ENCODE assay signal across 8 mouse cellular contexts in the genomic region with DNA sequence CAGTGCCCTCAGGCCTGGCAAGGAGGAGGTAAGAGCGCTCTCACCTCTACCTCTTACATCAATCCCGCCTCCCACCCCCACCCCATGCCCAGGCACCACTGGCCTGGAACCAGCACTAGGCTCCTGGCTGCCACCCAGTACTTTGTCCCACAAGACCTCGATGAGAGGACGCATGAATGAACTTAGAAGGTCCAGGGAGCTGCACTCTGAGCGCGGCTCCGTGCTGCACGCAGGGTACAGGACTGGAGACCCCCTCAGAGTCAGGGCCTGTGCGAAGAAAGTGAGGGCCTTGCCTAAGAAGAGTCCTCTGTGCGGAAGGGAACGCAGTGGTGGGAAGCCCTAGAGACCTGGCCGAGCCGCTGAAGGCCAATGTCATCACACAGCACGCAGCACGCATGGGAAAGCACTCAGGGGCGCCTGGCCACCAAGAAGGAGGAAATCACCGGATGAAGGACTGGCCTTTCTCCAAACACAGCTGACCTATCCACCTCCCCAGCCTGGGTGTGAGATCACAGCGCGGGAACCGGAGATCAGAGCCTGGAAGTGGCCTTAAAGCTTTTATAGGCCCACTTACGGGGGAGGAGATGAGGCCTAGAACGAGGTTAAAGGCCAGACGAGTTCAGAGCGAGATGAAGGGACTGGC. TPM values are rescaled to one million over a fixed set of nuclear protein-coding genes. Genes with fewer than 3 reads are reported as not detected.
A peak's percentile ranks its signal among the peaks of the same experiment; 100 is the strongest.
DNase-seq lines count a peak whose midpoint lies in the region; ATAC-seq lines count a peak whose summit lies in the region.

No protein-coding gene starts in this region.

- no peak overlapping the region for H3K4me3 ChIP-seq in midbrain, embryonic 11.5 days (ENCODE audit: low read depth, low read length)
- no peak overlapping the region for H3K4me3 ChIP-seq in midbrain, embryonic 15.5 days
- no peak overlapping the region for H3K4me3 ChIP-seq in lung, embryonic 15.5 days

- no peak for ATAC-seq in midbrain, embryonic 11.5 days (ENCODE audit: low FRiP score)
- no peak for ATAC-seq in midbrain, embryonic 15.5 days (replicated peaks)
- no peak for ATAC-seq in lung, embryonic 15.5 days (ENCODE audit: borderline replicate concordance, extremely low read depth, low FRiP score, low TSS enrichment)

- intact Hi-C loops in left cerebral cortex, postnatal 4 days (cut with DNase I), result no loop called here

- peaks cover 4% of the 10 kb centered on the region for H3K4me1 ChIP-seq in midbrain, embryonic 11.5 days (ENCODE audit: control insufficient read depth, insufficient read depth, low read length)
- peaks cover 14% of the 10 kb centered on the region for H3K4me1 ChIP-seq in midbrain, embryonic 15.5 days
- peaks cover 50% of the 10 kb centered on the region for H3K4me1 ChIP-seq in lung, embryonic 15.5 days

- peak overlapping the region; percentile 11; the same call in 1 of the 2 replicates for H3K4me2 ChIP-seq in midbrain, embryonic 11.5 days
- H3K4me2 ChIP-seq in midbrain, embryonic 15.5 days, result no peak overlapping the region
- H3K4me2 ChIP-seq in lung, embryonic 15.5 days, result peak overlapping the region; percentile 76

- H3K27ac ChIP-seq in midbrain, embryonic 11.5 days (ENCODE audit: low read depth, low read length), result no peak overlapping the region; the same call in 1 of the 2 replicates
- H3K27ac ChIP-seq in midbrain, embryonic 15.5 days, result no peak overlapping the region
- peak overlapping the region; percentile 76 for H3K27ac ChIP-seq in lung, embryonic 15.5 days

- WGBS in midbrain, embryonic 11.5 days, result 73% methylated on average over 24 of the region's 24 CpGs
- 69% methylated on average over 24 of the region's 24 CpGs for WGBS in midbrain, embryonic 15.5 days
- WGBS in lung, embryonic 15.5 days, result 37% methylated on average over 24 of the region's 24 CpGs

- H3K9me3 ChIP-seq in midbrain, embryonic 11.5 days (ENCODE audit: control insufficient read depth, low read length), result no peaks in the 10 kb centered on the region
- H3K9me3 ChIP-seq in midbrain, embryonic 15.5 days, result no peaks in the 10 kb centered on the region
- no peaks in the 10 kb centered on the region for H3K9me3 ChIP-seq in lung, embryonic 15.5 days

- H3K36me3 ChIP-seq in midbrain, embryonic 11.5 days (ENCODE audit: control insufficient read depth, insufficient read depth, low read length), result no peaks in the 10 kb centered on the region; the same call in 1 of the 2 replicates
- H3K36me3 ChIP-seq in midbrain, embryonic 15.5 days (replicated peaks), result no peaks in the 10 kb centered on the region
- H3K36me3 ChIP-seq in lung, embryonic 15.5 days, result no peaks in the 10 kb centered on the region

- H3K9ac ChIP-seq in midbrain, embryonic 11.5 days (ENCODE audit: low read length), result no peak overlapping the region
- no peak overlapping the region for H3K9ac ChIP-seq in midbrain, embryonic 15.5 days
- peak overlapping the region; percentile 40 for H3K9ac ChIP-seq in lung, embryonic 15.5 days

- no peak for DNase-seq in midbrain, embryonic 11.5 days (ENCODE audit: low spot score, missing footprints)
- DNase-seq in heart, adult 8-10 months (ENCODE audit: low spot score), result peak; percentile 87
- DNase-seq in kidney, adult 8-10 months, result peak; percentile 87 to 89
- no peak for DNase-seq in cerebellum, adult 18-20 months
- no peak for DNase-seq in left cerebral cortex, postnatal 4 days
- DNase-seq in thymus, postnatal 14 days, result no peak

- H3K27me3 ChIP-seq in midbrain, embryonic 11.5 days (ENCODE audit: control insufficient read depth, insufficient read depth, low read length), result peaks cover 21% of the 10 kb centered on the region
- H3K27me3 ChIP-seq in midbrain, embryonic 15.5 days (replicated peaks), result peaks cover 32% of the 10 kb centered on the region
- H3K27me3 ChIP-seq in lung, embryonic 15.5 days, result no peaks in the 10 kb centered on the region

RNA-seq across cellular contexts. Expression of a gene that starts 4.2 kb away (rescaled TPM):
- 2.8 and 4.3 TPM in 2 replicates for polyA plus RNA-seq in midbrain, embryonic 11.5 days (2014; fragmentation: Nextera tagmentation; extraction: Ambion mirVana)
- 2.7 and 3.3 TPM in 2 replicates for polyA plus RNA-seq in midbrain, embryonic 15.5 days (2015; fragmentation: Nextera tagmentation; extraction: Ambion mirVana)
- 10 to 100 TPM; 13.2 to 17.4 (median 13.7) TPM for total RNA-seq in heart, adult 8-10 months (2022)
- polyA plus RNA-seq in lung, embryonic 15.5 days (2015; fragmentation: Nextera tagmentation; extraction: Ambion mirVana), result 18.7 and 23.4 TPM in 2 replicates
- total RNA-seq in left cerebral cortex, postnatal 4 days (2021), result 10 to 100 TPM; 19.9 to 20.6 TPM

RNA-seq across cellular contexts. Expression of a gene that starts 20.9 kb away (rescaled TPM):
- polyA plus RNA-seq in midbrain, embryonic 11.5 days (2014; fragmentation: Nextera tagmentation; extraction: Ambion mirVana), result 25.7 and 35.8 TPM in 2 replicates
- 7.0 and 8.2 TPM in 2 replicates for polyA plus RNA-seq in midbrain, embryonic 15.5 days (2015; fragmentation: Nextera tagmentation; extraction: Ambion mirVana)
- 1 to 10 TPM; 1.9 to 2.4 (median 2.2) TPM for total RNA-seq in heart, adult 8-10 months (2022)
- 42.7 and 44.9 TPM in 2 replicates for polyA plus RNA-seq in lung, embryonic 15.5 days (2015; fragmentation: Nextera tagmentation; extraction: Ambion mirVana)
- 1 to 10 TPM; 5.9 to 6.9 TPM for total RNA-seq in left cerebral cortex, postnatal 4 days (2021)

RNA-seq across cellular contexts. Expression of a gene that starts 29.8 kb away (rescaled TPM):
- 176 and 195 TPM in 2 replicates for polyA plus RNA-seq in midbrain, embryonic 11.5 days (2014; fragmentation: Nextera tagmentation; extraction: Ambion mirVana)
- polyA plus RNA-seq in midbrain, embryonic 15.5 days (2015; fragmentation: Nextera tagmentation; extraction: Ambion mirVana), result 166 and 173 TPM in 2 replicates
- 10 to 100 TPM; 39.5 to 50.6 (median 44.3) TPM for total RNA-seq in heart, adult 8-10 months (2022)
- polyA plus RNA-seq in lung, embryonic 15.5 days (2015; fragmentation: Nextera tagmentation; extraction: Ambion mirVana), result 314 and 327 TPM in 2 replicates
- total RNA-seq in left cerebral cortex, postnatal 4 days (2021), result 100 to 1,000 TPM; 101 to 102 TPM

Comparison
In these comparisons a context has a peak if more than half of its experiments do, and no peak if none do; other contexts are left out.
1. DNase-seq: peak in heart, adult 8-10 months (single experiment) and kidney, adult 8-10 months (2 of 2); none in midbrain, embryonic 11.5 days (single experiment), cerebellum, adult 18-20 months (0 of 2), left cerebral cortex, postnatal 4 days (single experiment) and thymus, postnatal 14 days (single experiment).